Mouse (Mus musculus) skeletal muscle tissue, adult 2 months (tissue): ENCODE measurements around the gene Babam2.
"Not testable (repeated sequence)": the region's sequence is repeated elsewhere in the genome, so short reads cannot be mapped to it uniquely, and the experiment has no call there.

Experiments
- DNase-seq: peaks from one replicate; pipeline ENCODE4 v3.0.0-alpha.2; 2012; ENCODE audit warnings: low read depth, low spot score

The Babam2 gene

GRCm38 (mm10) chr5:31934397-31934796 is 236.9 kb downstream of the Babam2 start:
- peak; percentile 55 for DNase-seq

DNA sequence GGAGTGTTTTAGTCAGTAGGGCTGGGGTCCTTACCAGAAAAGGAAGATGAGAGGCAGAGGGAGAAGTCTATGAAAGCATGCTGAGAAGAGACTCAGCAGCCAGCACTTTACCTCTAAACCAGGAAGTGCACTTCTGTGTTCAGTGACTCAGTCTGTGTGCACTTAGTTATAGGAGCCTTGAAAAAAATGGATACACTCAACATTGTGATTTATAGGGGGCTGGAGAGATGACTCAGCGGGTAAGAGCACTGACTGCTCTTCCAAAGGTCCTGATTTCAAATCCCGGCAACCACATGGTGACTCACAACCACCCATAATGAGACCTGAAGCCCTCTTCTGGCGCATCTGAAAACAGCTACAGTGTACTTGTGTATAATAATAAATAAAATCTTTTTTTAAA is 238.5 kb downstream of the Babam2 start:
- DNase-seq = no peak

DNA sequence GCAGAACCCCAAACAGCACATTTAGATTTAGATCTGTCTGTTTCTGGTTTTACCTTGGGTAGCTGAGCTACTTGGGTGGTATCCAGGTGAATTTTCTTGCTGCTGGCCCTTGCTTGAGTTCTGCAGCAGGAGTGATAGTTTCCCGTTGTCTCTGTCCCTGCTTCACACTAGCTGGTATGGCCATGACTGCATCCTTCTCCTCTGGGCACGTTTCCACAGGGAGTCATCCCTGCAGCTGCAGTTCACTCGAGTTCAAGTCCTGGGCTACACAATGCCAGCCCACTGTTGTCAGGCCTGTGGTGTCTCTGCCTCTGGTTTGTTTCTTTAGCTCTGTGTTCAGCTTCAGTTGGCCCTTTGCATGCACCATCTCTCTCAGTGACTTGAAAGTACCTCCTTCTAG is 239.0 kb downstream of the Babam2 start:
- DNase-seq = no peak

DNA sequence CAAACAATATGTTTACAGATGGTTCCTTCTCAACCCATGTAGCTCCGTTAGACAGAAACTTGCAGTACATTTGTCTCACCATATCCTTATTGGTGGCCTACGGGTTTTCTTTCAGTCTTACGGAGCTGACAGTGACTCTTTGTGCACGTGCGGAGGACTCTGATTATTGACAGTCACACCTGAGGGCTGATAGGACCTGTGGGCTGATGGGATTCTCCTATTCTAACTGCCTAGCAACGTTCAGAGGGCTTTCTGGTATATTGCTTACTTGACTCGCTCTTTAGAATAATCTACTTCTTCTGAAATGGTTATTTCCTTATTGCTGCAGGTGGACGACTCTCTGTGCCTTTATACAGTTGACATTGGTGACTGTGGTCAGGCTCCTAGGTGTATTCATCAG is 243.4 kb downstream of the Babam2 start:
- no peak for DNase-seq

DNA sequence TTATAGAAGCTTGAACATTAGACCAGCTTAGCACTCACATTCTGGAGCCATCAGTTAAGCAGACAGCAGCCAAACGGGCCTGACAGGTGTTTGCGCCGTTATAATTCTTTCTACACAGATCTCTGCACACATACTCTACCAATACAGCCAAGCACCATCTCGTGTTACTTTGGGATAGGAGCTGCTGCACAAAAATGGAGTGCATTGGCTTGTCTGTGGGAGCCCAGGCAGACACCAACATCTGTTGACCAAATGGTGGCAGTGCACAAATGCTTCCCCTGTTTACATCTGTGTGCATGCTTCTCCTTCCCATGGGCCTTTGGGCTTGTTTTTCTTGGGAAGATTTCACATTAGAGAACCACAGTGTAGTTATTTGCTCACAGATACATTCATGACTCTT is 249.7 kb downstream of the Babam2 start:
- peak; percentile 67 for DNase-seq

- DNase-seq = peak; percentile 67
Measured at GRCm38 (mm10) chr5:31949389-31949788, 251.9 kb downstream of the Babam2 start.

- no peak for DNase-seq
Measured at GRCm38 (mm10) chr5:31950532-31950931, 253.0 kb downstream of the Babam2 start.

DNA sequence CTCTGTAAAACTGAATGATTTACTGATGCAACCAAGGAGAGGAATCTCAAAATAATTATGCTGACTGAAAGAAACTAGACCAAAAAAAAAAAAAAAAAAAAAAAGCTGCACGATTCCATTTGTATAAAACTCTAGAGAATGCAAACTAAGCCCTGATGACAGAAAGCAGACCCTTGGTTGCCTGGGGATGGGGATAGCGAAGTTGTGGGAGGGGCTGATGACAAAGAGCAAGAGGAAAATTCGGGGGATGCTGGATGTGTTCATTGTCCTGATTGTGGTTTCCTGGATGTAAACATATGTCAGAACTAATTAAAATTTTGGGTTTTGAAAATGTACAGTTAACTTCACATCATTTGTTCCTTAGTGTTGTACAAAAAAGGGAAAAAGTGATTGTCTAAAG is 257.7 kb downstream of the Babam2 start:
- no peak for DNase-seq

DNA sequence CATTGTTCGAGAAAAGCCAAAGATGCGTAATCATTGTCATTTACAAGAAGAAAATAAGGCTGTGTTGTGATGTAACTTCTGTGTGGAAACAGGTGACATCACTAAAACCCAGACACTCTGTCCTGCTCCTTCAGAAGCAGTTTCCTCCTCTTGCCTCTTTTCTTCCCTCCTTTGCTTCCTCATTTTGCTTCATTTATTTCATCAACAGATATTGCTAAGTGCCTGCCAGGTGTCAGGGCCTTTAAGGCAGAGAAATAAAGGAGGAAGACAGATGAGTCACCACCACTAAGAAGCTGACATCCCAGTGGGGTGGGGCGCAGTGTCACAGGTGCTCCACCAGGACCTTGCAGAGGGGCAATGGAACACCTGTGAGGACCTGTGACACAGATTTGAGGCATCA is 258.9 kb downstream of the Babam2 start:
- no peak for DNase-seq

DNA sequence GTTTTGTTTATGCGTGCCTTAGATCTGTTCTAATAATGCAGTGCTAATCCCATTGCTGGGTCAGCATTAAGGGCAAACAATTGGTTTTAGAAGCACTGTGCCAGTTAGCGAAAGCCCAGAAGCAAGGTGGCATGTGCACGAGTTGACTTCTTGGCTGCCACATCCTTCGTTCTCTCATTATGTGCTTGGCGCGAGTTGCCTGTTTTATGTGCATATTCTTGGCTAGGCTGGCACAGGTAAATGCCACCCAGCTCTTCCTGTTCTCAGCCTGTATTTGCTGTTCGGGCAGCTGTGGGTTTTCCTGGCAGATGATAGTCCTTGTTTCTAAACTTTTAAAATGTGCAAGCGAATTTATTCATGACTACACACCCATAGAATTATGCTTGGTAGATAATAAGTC is 262.4 kb downstream of the Babam2 start:
- no peak for DNase-seq

DNA sequence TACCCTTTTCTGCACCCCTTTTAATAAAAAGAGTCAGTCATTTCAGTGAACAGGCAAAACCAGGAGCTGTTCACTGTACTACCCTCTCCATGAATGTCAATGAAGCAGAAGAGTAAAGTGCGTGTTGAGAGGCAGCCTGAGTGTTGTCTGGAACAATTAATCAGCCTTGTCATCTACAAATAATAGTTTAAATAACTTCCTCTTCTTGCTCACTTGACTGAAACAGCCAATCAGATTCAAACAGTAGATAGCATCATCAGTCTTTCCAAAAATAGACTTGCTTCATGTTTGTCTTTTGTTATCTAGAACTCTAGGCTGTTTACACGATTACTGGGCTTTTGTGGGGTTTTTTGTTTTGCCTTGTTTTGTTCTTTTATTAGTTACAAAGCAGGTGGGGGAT is 263.9 kb downstream of the Babam2 start:
- no peak for DNase-seq

- no peak for DNase-seq
Measured at GRCm38 (mm10) chr5:31962346-31962745, 264.9 kb downstream of the Babam2 start.

- DNase-seq = no peak
Measured at GRCm38 (mm10) chr5:31963352-31963751, 265.9 kb downstream of the Babam2 start.

- DNase-seq = no peak
Measured at GRCm38 (mm10) chr5:31963851-31964250, 266.4 kb downstream of the Babam2 start.

DNA sequence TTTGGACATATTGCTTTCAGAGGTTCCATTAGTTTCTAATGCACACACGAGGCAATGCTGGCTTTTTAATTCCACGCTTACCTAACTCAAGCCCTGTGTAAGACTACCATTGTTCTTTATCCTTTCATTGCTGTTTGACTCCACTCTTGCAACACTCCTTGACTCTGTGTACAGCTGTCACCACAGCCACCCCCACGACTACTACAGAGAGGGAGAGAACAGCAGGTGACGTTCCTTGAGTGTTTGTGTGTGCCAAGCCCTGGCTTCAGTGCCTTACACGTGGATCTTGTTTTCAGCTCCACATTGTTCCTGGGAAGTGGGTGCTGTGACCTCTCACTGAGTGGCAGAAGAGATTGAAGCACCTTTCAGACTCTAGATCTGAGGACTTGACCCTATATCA is 269.3 kb downstream of the Babam2 start:
- no peak for DNase-seq

DNA sequence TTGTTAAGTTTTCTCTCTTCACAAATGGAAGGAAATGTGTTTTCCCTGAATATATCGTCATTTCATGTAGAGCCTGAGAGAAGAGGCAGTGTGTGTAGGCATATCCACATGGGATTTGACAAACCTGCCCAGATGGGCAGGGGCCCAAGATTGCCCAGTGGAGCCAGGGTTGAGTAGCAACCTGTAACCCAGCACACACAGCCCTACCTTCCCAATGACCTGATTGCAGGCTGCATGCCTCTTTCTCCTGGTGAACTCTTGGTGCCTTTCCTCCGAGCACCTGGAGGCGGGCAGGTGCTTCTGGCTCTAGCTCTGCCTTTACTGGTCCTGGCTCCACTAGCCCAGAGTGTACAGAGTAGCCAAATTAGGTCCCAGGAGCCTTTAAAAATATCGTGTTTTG is 270.0 kb downstream of the Babam2 start:
- DNase-seq = no peak

DNA sequence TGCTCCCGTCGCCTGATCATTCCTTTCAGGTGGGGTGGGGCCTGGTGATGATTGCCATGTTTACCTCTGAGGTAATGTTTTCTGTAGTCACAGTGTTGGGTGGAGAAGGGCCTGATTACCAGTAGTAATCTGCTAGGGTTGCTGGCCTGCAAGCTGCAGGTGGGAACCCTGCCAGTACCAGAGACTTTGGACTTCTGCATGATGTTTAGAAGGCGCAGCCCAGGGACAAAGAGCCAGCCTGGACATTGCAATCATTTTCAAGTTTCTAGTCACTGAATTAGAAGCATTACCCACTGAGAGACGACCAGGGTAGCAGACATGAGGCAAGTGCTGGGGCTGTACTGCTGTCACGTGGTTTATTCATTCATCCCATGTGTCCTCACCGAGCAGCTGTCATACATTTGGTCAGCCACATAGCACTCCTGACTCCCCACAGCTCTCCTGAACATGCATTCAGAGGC is 270.6 kb downstream of the Babam2 start:
- DNase-seq = peak; percentile 50

DNA sequence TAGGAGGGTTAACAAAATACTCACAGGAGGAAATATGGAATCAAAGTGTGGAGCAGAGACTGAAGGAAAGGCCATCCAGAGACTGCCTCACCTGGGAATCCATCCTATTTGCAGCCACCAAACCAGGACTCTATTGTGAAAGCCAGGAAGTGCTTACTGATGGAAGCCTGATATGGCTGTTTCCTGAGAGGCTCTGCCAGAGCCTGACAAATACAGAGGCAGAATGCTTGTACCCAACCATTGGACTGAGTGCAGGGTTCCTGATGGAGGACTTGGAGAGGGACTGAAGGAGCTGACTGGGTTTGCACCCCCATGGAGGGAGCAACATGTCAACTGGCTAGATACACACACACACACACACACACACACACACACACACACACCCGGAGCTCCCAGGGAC is 274.9 kb downstream of the Babam2 start:
- DNase-seq = not testable (repeated sequence)

DNA sequence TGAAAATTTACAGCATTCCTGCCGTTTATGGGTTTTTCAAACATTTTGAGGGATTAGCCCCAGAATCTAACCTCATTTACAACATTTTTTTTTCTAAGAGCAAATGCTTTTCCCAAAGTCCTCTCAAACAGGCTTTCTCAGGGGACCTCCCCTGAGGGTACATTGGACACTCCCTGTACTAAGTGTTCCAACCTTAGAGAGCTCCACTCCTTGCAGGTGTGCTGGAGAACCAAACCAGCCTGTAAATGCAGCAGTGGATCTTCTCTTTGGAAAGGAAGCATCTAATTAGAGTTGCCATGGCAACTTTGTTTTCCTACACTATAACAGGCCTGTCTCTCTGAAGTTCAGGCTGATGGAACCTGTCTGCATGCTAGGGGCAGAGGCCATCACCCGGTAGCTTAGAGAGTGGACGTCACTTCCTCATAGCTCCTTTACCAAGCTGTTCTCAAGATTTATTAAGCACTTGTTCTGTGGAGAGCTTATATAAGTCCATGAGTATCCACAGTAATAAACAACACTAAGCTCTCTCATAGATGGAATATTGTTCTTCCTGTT is 277.2 kb downstream of the Babam2 start:
- DNase-seq = no peak

DNA sequence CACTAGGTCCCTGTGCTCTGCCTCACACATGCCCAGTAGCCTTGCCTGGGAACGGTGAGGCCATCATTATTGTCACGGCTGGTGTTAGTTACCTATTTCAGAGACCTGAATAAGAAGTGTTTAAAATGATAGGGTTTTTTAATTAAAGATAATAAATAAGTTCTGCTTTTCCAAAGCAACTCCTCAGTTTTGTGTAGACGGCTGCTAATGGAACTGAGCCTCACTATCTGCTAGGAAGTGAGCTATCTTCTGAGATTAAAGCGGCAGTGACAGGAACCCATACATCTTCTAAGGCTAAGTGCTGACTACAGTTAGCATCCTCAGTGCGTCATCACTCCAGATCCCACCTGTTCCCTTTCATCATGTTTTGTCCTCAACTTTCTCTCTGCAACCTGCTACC is 284.6 kb downstream of the Babam2 start:
- no peak for DNase-seq

DNA sequence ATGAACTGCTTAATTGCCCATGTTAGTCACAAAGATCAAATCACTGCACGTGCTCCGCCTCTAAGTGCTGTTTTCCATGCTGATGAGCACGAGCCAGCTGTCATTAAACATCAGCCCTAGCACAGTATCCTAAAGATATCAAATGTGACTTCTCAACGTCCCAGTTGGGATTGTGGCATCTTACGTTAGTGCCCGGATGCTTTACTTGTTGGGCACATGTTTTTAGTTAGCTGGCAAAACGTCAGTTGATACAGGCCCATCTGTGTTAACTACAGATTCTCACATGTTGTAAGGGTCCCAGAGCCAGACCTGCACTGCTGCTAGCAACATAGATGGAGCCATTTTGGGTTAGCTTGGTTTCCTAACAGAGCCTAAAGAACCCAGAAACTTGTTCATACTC is 285.7 kb downstream of the Babam2 start:
- DNase-seq = no peak

DNA sequence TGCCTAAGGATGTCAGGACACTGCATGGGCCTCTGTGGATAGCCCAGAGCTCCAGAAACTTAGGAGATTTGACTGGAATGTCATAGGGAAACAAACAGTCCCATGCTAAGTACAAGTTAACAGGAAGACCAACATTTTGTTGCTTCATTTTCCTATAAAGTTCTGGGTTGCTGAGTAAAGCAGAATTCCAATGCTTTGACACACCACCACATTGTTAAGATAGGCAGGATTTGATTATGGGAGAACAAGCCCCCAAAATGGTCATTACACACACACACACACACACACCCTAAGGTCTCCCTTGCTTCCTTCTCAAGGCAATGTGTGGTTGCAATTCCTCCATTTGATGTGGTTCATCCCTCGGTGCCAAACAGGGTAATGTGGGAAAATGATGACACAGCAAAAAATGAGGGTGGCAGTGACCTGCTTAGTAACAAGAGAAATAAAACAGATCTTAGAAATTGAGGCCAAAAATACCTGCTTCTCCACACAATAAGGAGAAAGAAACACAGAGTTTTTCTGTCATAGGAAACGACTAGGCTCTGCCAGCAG is 286.4 kb downstream of the Babam2 start:
- DNase-seq = no peak

- DNase-seq = no peak
Measured at GRCm38 (mm10) chr5:31984369-31984961, 287.0 kb downstream of the Babam2 start.

GRCm38 (mm10) chr5:31985021-31985420 is 287.5 kb downstream of the Babam2 start:
- no peak for DNase-seq
